Mouse (Mus musculus) B cell, adult 2 months (primary cell): ENCODE results near the gene Tspan1.

Experiments
- DNase-seq, 2 experiments: peaks; one replicate each; pipeline ENCODE4 v3.0.0; 2022

The Tspan1 gene

DNA sequence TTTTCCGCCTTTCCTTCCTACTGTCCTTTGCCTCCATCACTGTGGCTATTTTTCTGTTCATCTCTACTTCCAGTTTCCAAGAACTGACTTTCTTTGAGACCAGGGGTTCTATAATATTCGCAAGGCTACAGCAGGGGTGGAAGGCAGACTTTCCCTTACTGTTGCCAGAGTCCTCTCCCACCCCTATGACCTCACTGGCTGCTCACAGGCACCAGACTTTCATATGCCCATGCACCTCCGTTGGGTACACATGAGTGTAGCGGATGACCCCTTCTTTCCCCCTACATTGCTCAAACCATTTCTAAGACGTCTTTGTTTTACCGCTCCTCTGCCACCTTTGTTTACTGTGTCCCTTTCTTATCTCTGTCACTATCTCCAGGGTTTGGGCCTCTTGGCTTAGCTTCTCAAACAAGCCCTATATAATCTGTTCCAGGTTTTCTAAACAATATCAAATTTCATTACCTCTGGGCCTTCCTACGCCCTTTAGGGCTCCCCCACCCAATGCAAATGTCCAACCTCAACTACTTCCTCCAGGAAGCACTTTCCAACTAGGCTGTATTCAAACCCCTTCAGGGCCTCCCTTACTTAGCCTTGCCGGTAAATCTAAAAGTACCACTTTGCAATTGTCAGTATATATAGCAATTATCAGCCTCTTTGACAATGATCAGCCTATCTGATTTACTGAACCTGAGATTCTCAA is 1.5 kb downstream of the Tspan1 start:
- no peak for DNase-seq

DNA sequence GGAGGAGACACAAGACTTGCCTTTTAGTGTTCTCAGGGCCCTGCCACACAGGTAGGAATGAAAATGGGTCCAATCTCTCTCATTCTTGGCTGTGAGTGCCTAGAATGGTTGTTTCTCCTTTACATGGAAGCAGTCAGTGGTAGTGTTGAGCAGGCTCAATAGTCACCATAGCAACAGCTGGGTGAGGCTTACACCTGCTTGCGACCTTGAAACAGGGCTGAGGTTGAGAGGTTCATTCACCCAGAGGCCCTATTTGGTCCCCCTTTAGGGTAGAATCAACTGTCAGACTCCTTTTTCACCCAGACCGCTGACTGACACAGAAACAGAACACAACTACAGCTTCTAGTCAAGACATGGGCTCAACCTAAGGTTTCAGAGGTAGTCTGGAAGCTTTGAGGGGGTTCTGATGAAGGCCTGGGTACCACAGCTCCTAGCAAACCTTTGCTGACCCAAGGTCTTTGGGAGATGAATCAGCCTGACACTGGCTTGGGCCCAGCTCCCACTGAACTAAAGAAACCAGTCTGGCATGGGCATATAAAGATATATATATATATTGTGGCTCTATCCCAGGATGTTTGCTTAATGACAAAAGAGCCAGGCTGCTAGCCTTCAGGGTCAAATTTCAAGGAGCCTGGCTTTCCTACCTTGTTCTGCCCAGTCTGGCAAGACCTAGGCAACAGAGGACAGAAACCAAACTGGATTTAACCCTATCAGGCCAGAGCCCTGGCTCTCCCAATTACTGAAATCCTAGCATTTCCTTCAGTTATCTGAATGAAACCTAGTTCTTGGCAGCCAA is 2.4 kb downstream of the Tspan1 start:
- DNase-seq, result no peak

- no peak for DNase-seq
Measured at GRCm38 (mm10) chr4:116162142-116162541, 5.3 kb downstream of the Tspan1 start.

DNA sequence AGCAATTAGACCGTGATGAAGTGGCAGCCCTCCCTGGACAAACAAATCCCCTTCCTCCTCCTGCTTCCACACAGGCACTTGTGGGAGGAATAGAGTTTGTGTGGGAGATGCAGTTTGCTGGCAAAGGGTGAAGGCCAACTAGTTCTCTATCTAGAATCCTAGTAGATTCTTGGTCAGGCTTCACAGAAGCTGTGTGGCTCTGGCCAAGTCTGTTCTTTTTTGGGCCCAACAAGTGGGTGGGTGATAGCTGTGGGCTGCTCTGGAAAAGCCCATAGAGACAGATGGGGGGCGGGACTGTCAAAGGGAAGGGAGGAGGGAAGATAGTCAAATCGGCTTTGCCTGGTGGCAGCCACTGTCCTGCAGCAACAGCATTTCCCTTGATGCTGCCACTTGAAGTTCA is 6.6 kb downstream of the Tspan1 start:
- no peak for DNase-seq

- peak in 1 of 2 experiments; percentile 36 for DNase-seq
Measured at GRCm38 (mm10) chr4:116159912-116160311, 7.5 kb downstream of the Tspan1 start.

DNA sequence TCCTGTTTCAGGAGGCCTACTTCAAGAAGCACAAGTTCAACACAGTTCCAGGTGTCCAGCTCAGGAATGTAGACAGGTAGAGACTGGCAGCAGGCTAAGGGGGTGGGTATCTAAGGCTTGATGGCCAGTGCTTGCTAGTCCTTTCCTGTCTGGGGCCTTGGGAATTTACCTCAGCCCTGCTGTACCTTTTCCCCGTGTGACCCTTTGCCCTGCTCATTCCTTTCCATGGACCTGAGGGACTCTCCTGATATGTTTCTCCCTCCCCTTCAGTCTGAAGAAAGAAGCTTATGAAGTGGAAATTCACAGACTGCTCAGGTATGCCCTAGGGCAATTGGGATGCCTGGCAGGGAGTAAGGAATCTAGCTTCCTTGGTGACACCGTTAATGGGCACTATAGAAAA is 9.5 kb downstream of the Tspan1 start:
- no peak for DNase-seq

GRCm38 (mm10) chr4:116152702-116153101 is 14.7 kb downstream of the Tspan1 start:
- DNase-seq, result no peak

- no peak for DNase-seq
Measured at GRCm38 (mm10) chr4:116151238-116151637, 16.2 kb downstream of the Tspan1 start, which contains the start of gene Lurap1. Lurap1 (minus strand) TSS chr4:116151338.

DNA sequence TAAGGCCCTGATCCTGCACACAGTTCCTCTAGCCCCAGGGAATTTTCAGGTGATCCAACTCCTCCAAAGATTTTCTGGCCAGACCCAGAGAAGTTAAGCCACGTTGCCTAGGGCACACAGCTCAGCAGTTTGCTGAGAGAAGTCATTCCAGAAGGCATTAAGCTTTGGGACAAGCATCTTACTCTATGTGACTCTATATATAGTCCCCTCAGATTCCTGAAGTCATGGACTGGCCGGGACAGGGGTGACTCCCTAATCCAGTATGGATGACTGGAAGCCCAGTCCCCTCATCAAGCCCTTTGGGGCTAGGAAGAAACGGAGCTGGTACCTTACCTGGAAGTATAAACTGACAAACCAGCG is 16.6 kb downstream of the Tspan1 start:
- no peak for DNase-seq

DNA sequence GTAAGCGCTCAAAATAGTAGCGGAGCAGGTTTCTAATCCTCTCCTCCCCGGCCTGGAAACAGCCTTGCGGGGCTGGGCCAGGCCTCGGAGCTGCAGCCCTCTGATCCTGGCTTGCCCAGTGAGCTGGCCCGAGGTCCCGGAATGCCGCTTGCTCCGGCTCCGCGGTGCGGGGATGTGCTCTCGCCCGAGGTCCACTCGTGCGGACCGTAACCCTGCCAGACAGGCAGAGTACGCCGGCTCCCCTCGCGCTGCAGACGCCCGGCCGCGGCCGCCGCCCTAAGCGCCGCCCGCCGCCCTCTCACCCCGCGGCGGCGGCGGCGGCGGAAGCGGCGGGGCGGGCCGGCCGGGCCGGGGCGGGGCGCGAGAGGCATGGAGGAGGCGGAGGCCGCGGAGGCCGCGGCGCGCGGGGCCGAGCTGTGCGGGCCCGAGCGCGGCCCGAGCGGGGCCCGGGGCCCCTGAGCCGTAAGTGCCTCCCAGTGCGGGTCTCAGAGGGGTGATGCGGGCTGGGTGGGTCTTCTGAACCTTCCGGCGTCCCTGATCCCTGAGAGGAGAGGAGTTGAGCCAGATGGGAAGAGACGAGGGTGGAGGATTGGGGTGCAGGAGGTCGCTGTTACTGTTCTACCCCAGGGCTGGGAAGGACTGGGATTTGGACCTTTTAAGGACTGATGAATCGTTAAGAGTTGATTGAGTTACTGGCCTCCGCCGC is 17.1 kb downstream of the Tspan1 start:
- DNase-seq, result peak; percentile 71 to 75

GRCm38 (mm10) chr4:116149812-116150155 is 17.6 kb downstream of the Tspan1 start:
- DNase-seq, result peak in 1 of 2 experiments; percentile 9

GRCm38 (mm10) chr4:116143891-116144717 is 23.3 kb downstream of the Tspan1 start:
- peak; percentile 66 to 69 for DNase-seq

GRCm38 (mm10) chr4:116143317-116143811 is 24.0 kb downstream of the Tspan1 start:
- DNase-seq, result peak; percentile 31 to 33

DNA sequence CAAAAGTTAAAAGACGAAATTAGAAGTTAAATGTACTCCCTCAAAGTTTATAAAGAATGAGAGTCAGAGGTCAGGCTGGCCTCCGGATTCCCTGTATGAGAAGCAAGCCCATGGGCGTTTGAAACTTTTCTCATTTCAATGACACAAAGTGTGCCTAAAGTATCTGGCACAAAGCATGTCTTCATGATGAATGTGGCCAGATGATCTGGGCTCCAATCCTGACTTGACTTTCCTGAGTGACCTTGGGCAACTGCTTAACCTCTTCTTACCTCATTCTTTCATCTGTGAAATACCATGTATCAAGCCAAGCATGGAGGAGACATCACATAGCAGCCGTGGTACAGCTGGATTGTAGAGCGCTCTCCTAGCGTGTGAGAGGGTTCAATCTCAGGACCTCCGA is 25.1 kb downstream of the Tspan1 start:
- DNase-seq, result no peak

GRCm38 (mm10) chr4:116141736-116142135 is 25.7 kb downstream of the Tspan1 start:
- no peak for DNase-seq

- no peak for DNase-seq
Measured at GRCm38 (mm10) chr4:116140801-116141574, 26.4 kb downstream of the Tspan1 start.

- peak; percentile 47 to 52 for DNase-seq
Measured at GRCm38 (mm10) chr4:116137421-116137996, 29.9 kb downstream of the Tspan1 start.

DNA sequence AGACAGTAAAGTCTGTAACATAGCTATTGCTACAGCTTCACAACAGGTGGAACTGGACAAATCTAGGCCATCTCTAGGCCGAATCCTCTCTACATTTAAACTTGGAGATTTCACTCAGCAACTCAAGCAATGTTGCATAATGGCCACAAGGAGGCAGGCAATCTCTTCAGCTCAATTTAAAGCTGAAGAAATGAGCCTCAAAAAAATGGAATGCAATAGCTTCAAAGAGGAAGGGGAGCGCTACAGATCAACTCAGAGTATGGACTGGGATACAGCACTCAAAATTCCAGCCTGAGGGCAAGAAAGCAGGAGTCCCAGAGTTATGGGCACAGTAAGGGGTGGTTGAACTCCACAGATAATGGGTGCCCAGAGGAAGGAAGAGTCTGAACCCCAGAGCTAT is 32.4 kb downstream of the Tspan1 start:
- peak; percentile 42 to 44 for DNase-seq

DNA sequence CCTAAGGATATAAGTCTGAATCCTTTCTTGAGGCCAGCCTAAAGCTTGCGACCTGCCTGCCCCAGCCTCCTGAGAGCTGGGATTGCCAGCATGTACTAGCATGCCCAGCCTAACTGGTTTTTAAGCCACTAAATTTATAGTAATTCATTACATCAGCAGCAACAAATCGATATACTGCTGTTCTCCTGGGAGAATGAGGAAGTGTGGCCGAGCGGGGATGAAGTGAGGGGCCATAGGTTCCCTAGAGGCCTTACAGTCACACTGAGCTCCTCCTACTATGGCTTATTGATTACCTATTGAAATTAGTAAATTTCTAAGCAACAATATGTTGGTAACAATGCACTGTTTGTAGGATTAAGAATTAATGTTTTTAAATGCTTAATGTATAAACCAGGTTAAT is 34.3 kb downstream of the Tspan1 start:
- DNase-seq, result no peak

DNA sequence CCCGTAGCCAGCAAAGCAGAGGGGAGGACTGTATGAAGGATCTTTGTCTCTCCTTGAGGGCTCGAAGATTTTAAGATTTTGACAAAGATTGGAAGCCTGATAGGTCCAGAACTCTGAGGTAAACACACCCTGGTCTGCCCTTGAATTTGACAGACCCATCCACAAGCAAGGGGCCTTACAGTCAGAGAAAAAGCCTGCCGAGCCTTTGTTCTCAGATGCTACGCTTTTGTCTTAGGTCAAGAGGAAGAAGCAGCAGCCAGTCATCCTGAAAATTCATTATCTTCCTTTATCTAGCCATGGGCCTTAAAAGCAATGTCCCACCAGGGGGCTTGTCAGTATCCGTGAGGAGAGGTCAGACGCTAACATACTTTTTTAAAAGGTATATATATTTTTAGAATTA is 39.4 kb downstream of the Tspan1 start:
- no peak for DNase-seq

DNA sequence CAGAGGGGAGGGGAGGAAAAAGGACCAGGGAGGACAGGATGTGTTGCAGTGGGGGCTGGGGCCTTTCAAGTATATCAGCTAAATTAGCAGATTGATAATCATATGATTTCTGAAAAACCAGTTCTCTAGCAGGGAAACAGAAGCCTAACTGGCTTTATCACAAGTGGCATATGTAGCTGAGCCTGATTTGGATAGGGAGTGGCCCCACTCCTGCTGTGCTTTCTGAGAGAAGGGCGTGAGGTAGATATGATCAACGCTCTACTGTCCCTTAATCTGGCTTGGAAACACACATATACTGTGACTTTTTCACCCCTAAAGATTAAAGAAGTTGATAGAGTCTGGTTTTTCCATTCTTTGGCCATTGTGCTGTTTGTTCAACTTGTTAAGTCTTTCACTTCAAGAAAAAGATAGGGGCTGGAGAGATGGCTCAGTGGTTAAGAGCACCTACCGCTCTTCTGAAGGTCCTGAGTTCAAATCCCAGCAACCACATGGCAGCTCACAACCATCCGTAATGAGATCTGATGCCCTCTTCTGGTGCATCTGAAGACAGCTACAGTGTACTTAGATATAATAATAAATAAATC is 41.5 kb downstream of the Tspan1 start:
- DNase-seq, result no peak
